Comparison of ENCODE assay signal across 11 mouse cellular contexts in genomic region chr11:62815438-62815837, GRCm38 (mm10). TPM values are rescaled to one million over a fixed set of nuclear protein-coding genes. Genes with fewer than 3 reads are reported as not detected.
"Had no signal": no experiment of that assay in that cellular context is flagged by ENCODE, and none has a peak within 500 bp of the region (broad histone marks: within the 10 kb centered on the region; RNA-seq: fewer than 3 reads in every experiment).

No protein-coding gene starts in this region.

- H3K27me3 ChIP-seq: kidney, embryonic 15.5 days; neural tube, embryonic 12.5 days had no signal

- H3K27ac ChIP-seq: kidney, embryonic 15.5 days; limb, embryonic 10.5 days; liver, embryonic 15.5 days; neural tube, embryonic 12.5 days had no signal

- H3K4me3 ChIP-seq: kidney, embryonic 15.5 days; limb, embryonic 10.5 days; liver, embryonic 15.5 days; neural tube, embryonic 12.5 days had no signal

- H3K9ac ChIP-seq: kidney, embryonic 15.5 days; liver, embryonic 15.5 days; neural tube, embryonic 12.5 days had no signal

- DNase-seq: kidney, adult 2 months; kidney, postnatal 14 days; lung, adult 2 months; midbrain, embryonic 14.5 days; thymus, adult 2 months; thymus, postnatal 4 days had no signal

- H3K36me3 ChIP-seq: kidney, embryonic 15.5 days; limb, embryonic 10.5 days; liver, embryonic 15.5 days; neural tube, embryonic 12.5 days had no signal

- H3K9me3 ChIP-seq: kidney, embryonic 15.5 days; limb, embryonic 10.5 days; liver, embryonic 15.5 days; neural tube, embryonic 12.5 days had no signal

RNA-seq across cellular contexts. Expression of gene Zfp286, which starts 26.2 kb away (rescaled TPM):
- total RNA-seq: monocyte, adult 5-6 weeks had no signal
